11 mouse cellular contexts compared by ENCODE assay signal in genomic region chr17:10338286-10338685, GRCm38 (mm10). TPM values are rescaled to one million over a fixed set of nuclear protein-coding genes. Genes with fewer than 3 reads are reported as not detected.
A peak's percentile ranks its signal among the peaks of the same experiment; 100 is the strongest.
DNase-seq lines count a peak whose midpoint lies in the region; ATAC-seq and TF ChIP-seq lines count a peak whose summit lies in the region.
"Had no signal": no experiment of that assay in that cellular context is flagged by ENCODE, and none has a peak within 500 bp of the region (broad histone marks: within the 10 kb centered on the region; RNA-seq: fewer than 3 reads in every experiment).

No protein-coding gene starts in this region.

- WGBS in forebrain, embryonic 11.5 days = 81% methylated on average over 10 of the region's 10 CpGs
- 76% methylated on average over 10 of the region's 10 CpGs for WGBS in forebrain, embryonic 16.5 days
- WGBS in kidney, postnatal 0 days = 45% methylated on average over 10 of the region's 10 CpGs
- 29% methylated on average over 10 of the region's 10 CpGs for WGBS in lung, postnatal 0 days
- WGBS in intestine, embryonic 15.5 days = 50% methylated on average over 10 of the region's 10 CpGs

- H3K9ac ChIP-seq in forebrain, embryonic 11.5 days (ENCODE audit: low read length) = no peak overlapping the region
- H3K9ac ChIP-seq in forebrain, embryonic 16.5 days (replicated peaks; ENCODE audit: low read depth, low read length) = no peak overlapping the region
- H3K9ac ChIP-seq in kidney, postnatal 0 days (ENCODE audit: low read depth, low read length) = no peak overlapping the region
- no peak overlapping the region for H3K9ac ChIP-seq in lung, postnatal 0 days (replicated peaks; ENCODE audit: low read depth)
- H3K9ac ChIP-seq in intestine, embryonic 15.5 days = no peak overlapping the region
- H3K9ac ChIP-seq: neural tube, embryonic 13.5 days had no signal

- no peak for TF ChIP-seq CTCF in layer of hippocampus, adult 2 months (conservative IDR thresholded peaks at IDR 0.05)
- TF ChIP-seq CTCF in kidney, postnatal 0 days (IDR thresholded peaks at IDR 0.05; ENCODE audit: low read depth) = no peak
- no peak for TF ChIP-seq CTCF in lung, postnatal 0 days (IDR thresholded peaks at IDR 0.05)

- DNase-seq in forebrain, embryonic 11.5 days (ENCODE audit: low spot score) = peak; percentile 43
- no peak for DNase-seq in layer of hippocampus, adult 2 months (ENCODE audit: low spot score in 2 of 2)
- no peak for DNase-seq in layer of hippocampus, adult 11-12 months (ENCODE audit: low spot score)
- no peak for DNase-seq in kidney, postnatal 0 days (ENCODE audit: low spot score)
- DNase-seq in lung, postnatal 0 days (ENCODE audit: low spot score) = peak; percentile 26
- no peak for DNase-seq in cerebellum, adult 8-10 months
- DNase-seq: cerebellum, postnatal 10 days; gastrocnemius, adult 2 months had no signal

- H3K27ac ChIP-seq in forebrain, embryonic 11.5 days (ENCODE audit: low read depth, low read length) = no peak overlapping the region
- H3K27ac ChIP-seq in forebrain, embryonic 16.5 days (ENCODE audit: low read length) = no peak overlapping the region
- peak overlapping the region; percentile 92 for H3K27ac ChIP-seq in layer of hippocampus, adult 2 months
- 0 out of 2 replicates have a peak overlapping the region, but pooled peaks have one; percentile 34 for H3K27ac ChIP-seq in kidney, postnatal 0 days
- no peak overlapping the region for H3K27ac ChIP-seq in lung, postnatal 0 days (ENCODE audit: low read length)
- H3K27ac ChIP-seq in intestine, embryonic 15.5 days = no peak overlapping the region

- H3K4me2 ChIP-seq in forebrain, embryonic 11.5 days (ENCODE audit: low read depth, low read length, severe bottlenecking) = no peak overlapping the region
- no peak overlapping the region for H3K4me2 ChIP-seq in forebrain, embryonic 16.5 days (ENCODE audit: low read length)
- no peak overlapping the region for H3K4me2 ChIP-seq in kidney, postnatal 0 days (ENCODE audit: low read length)
- H3K4me2 ChIP-seq in lung, postnatal 0 days (replicated peaks; ENCODE audit: low read depth, low read length) = no peak overlapping the region
- H3K4me2 ChIP-seq in intestine, embryonic 15.5 days (replicated peaks) = no peak overlapping the region
- H3K4me2 ChIP-seq: neural tube, embryonic 13.5 days had no signal

- no peak for TF ChIP-seq EP300 in lung, postnatal 0 days (IDR thresholded peaks at IDR 0.05)

- H3K27me3 ChIP-seq in forebrain, embryonic 11.5 days (ENCODE audit: control insufficient read depth, insufficient read depth, low read length) = no peaks in the 10 kb centered on the region
- no peaks in the 10 kb centered on the region for H3K27me3 ChIP-seq in forebrain, embryonic 16.5 days (replicated peaks; ENCODE audit: control insufficient read depth, insufficient read depth, low read length)
- no peaks in the 10 kb centered on the region for H3K27me3 ChIP-seq in kidney, postnatal 0 days (ENCODE audit: insufficient read depth, low read length)
- no peaks in the 10 kb centered on the region for H3K27me3 ChIP-seq in lung, postnatal 0 days (replicated peaks; ENCODE audit: insufficient read depth, low read length)
- H3K27me3 ChIP-seq in intestine, embryonic 15.5 days (replicated peaks) = no peaks in the 10 kb centered on the region; the same call in 1 of the 2 replicates
- H3K27me3 ChIP-seq: neural tube, embryonic 13.5 days had no signal

- H3K36me3 ChIP-seq in forebrain, embryonic 11.5 days (ENCODE audit: control insufficient read depth, insufficient read depth, low read length) = no peaks in the 10 kb centered on the region
- no peaks in the 10 kb centered on the region for H3K36me3 ChIP-seq in forebrain, embryonic 16.5 days (ENCODE audit: control insufficient read depth, insufficient read depth)
- H3K36me3 ChIP-seq in kidney, postnatal 0 days (ENCODE audit: insufficient read depth, low read length) = no peaks in the 10 kb centered on the region
- no peaks in the 10 kb centered on the region for H3K36me3 ChIP-seq in lung, postnatal 0 days (ENCODE audit: insufficient read depth, low read length)
- no peaks in the 10 kb centered on the region for H3K36me3 ChIP-seq in intestine, embryonic 15.5 days
- H3K36me3 ChIP-seq: neural tube, embryonic 13.5 days had no signal

- ATAC-seq in forebrain, embryonic 11.5 days (replicated peaks; ENCODE audit: low FRiP score) = no peak
- no peak for ATAC-seq in forebrain, embryonic 16.5 days
- no peak for ATAC-seq in kidney, postnatal 0 days (replicated peaks; ENCODE audit: low FRiP score, low read depth)
- ATAC-seq in lung, postnatal 0 days = peak; percentile 54
- ATAC-seq in intestine, embryonic 15.5 days = no peak

- H3K4me1 ChIP-seq in forebrain, embryonic 11.5 days (replicated peaks; ENCODE audit: control insufficient read depth, insufficient read depth, low read length) = peaks cover 7% of the 10 kb centered on the region
- H3K4me1 ChIP-seq in forebrain, embryonic 16.5 days (replicated peaks; ENCODE audit: control insufficient read depth, insufficient read depth, low read length) = peaks cover 18% of the 10 kb centered on the region
- H3K4me1 ChIP-seq in kidney, postnatal 0 days (replicated peaks; ENCODE audit: insufficient read depth, low read length) = peaks cover 8% of the 10 kb centered on the region; the same call in 1 of the 2 replicates
- peaks cover 9% of the 10 kb centered on the region; the same call in 1 of the 2 replicates for H3K4me1 ChIP-seq in lung, postnatal 0 days (ENCODE audit: insufficient read depth, low read depth, low read length)
- peaks cover 10% of the 10 kb centered on the region; the same call in 1 of the 2 replicates for H3K4me1 ChIP-seq in intestine, embryonic 15.5 days (replicated peaks)

- no peak overlapping the region for H3K4me3 ChIP-seq in forebrain, embryonic 11.5 days (ENCODE audit: low read depth, low read length)
- no peak overlapping the region for H3K4me3 ChIP-seq in forebrain, embryonic 16.5 days (replicated peaks; ENCODE audit: low read length)
- H3K4me3 ChIP-seq in layer of hippocampus, adult 2 months = no peak overlapping the region
- no peak overlapping the region for H3K4me3 ChIP-seq in kidney, postnatal 0 days (replicated peaks; ENCODE audit: low read depth, low read length)
- no peak overlapping the region for H3K4me3 ChIP-seq in lung, postnatal 0 days (ENCODE audit: low read depth, low read length)
- no peak overlapping the region for H3K4me3 ChIP-seq in intestine, embryonic 15.5 days (replicated peaks)
- H3K4me3 ChIP-seq: gastrocnemius, adult 2 months; neural tube, embryonic 13.5 days had no signal

- H3K9me3 ChIP-seq in forebrain, embryonic 11.5 days (ENCODE audit: control insufficient read depth, low read length) = no peaks in the 10 kb centered on the region
- no peaks in the 10 kb centered on the region for H3K9me3 ChIP-seq in forebrain, embryonic 16.5 days (ENCODE audit: control insufficient read depth, low read length)
- no peaks in the 10 kb centered on the region for H3K9me3 ChIP-seq in kidney, postnatal 0 days (replicated peaks; ENCODE audit: low read length)
- no peaks in the 10 kb centered on the region for H3K9me3 ChIP-seq in lung, postnatal 0 days (ENCODE audit: low read length)
- no peaks in the 10 kb centered on the region for H3K9me3 ChIP-seq in intestine, embryonic 15.5 days
- H3K9me3 ChIP-seq: neural tube, embryonic 13.5 days had no signal

RNA-seq across cellular contexts. Expression of gene Qk, which starts 18.6 kb away (rescaled TPM):
- polyA plus RNA-seq in forebrain, embryonic 11.5 days (2014; fragmentation: Nextera tagmentation; extraction: Ambion mirVana) = 64.6 and 66.1 TPM in 2 replicates
- 37.6 and 43.6 TPM in 2 replicates for polyA plus RNA-seq in forebrain, embryonic 16.5 days (2015; fragmentation: Nextera tagmentation; extraction: Ambion mirVana)
- total RNA-seq in layer of hippocampus, adult 2 months (2021) = 100 to 1,000 TPM; 364 to 385 TPM
- polyA plus RNA-seq in kidney, postnatal 0 days (2015; fragmentation: Nextera tagmentation; extraction: Ambion mirVana) = 30.3 and 32.4 TPM in 2 replicates
- 60.2 and 67.9 TPM in 2 replicates for polyA plus RNA-seq in lung, postnatal 0 days (2015; fragmentation: Nextera tagmentation; extraction: Ambion mirVana)
- 12.6 and 13.0 TPM in 2 replicates for polyA plus RNA-seq in intestine, embryonic 15.5 days (2015; fragmentation: Nextera tagmentation; extraction: Ambion mirVana)

Comparison
In these comparisons a context has a peak if more than half of its experiments do, and no peak if none do; other contexts are left out.
1. DNase-seq: peak in forebrain, embryonic 11.5 days (single experiment) and lung, postnatal 0 days (single experiment); none in layer of hippocampus, adult 2 months (0 of 2), layer of hippocampus, adult 11-12 months (single experiment), kidney, postnatal 0 days (single experiment) and cerebellum, adult 8-10 months (single experiment).
2. H3K27ac ChIP-seq: peak in layer of hippocampus, adult 2 months (single experiment) and kidney, postnatal 0 days (single experiment); none in forebrain, embryonic 11.5 days (single experiment), forebrain, embryonic 16.5 days (single experiment), lung, postnatal 0 days (single experiment) and intestine, embryonic 15.5 days (single experiment).